Mouse (Mus musculus): Measurements from ENCODE around the gene Leprot. TPM values are rescaled to one million over a fixed set of nuclear protein-coding genes. Genes with fewer than 3 reads are reported as not detected.
A peak's percentile ranks its signal among the peaks of the same experiment; 100 is the strongest.

Gene Leprot
- total RNA-seq (2017) = 61.5 and 64.7 TPM in 2 replicates

- ATAC-seq (replicated peaks in 1 of 2; ENCODE audit: insufficient read depth in 1 of 2, low FRiP score in 2 of 2, low TSS enrichment in 1 of 2, low read depth in 1 of 2, poor library complexity in 2 of 2, severe bottlenecking in 2 of 2) = peak; percentile 89 to 90
Observed at GRCm38 (mm10) chr4:101647196-101647905, at the start of gene Leprot. Gene Leprot (plus strand): TSS chr4:101647718.

- peak; percentile 66 to 71; a peak in 2 of 4 replicates for ATAC-seq (replicated peaks in 1 of 2; ENCODE audit: insufficient read depth in 1 of 2, low FRiP score in 2 of 2, low TSS enrichment in 1 of 2, low read depth in 1 of 2, poor library complexity in 2 of 2, severe bottlenecking in 2 of 2)
Observed at GRCm38 (mm10) chr4:101601758-101602157, 45.8 kb upstream of the Leprot start.

- ATAC-seq (replicated peaks in 1 of 2; ENCODE audit: insufficient read depth in 1 of 2, low FRiP score in 2 of 2, low TSS enrichment in 1 of 2, low read depth in 1 of 2, poor library complexity in 2 of 2, severe bottlenecking in 2 of 2) = no peak
Observed at GRCm38 (mm10) chr4:101603635-101604034, 43.9 kb upstream of the Leprot start.

- no peak for ATAC-seq (replicated peaks in 1 of 2; ENCODE audit: insufficient read depth in 1 of 2, low FRiP score in 2 of 2, low TSS enrichment in 1 of 2, low read depth in 1 of 2, poor library complexity in 2 of 2, severe bottlenecking in 2 of 2)
Observed at GRCm38 (mm10) chr4:101616520-101616919, 31.0 kb upstream of the Leprot start.

GRCm38 (mm10) chr4:101617742-101618141, 29.8 kb upstream of the Leprot start:
- no peak for ATAC-seq (replicated peaks in 1 of 2; ENCODE audit: insufficient read depth in 1 of 2, low FRiP score in 2 of 2, low TSS enrichment in 1 of 2, low read depth in 1 of 2, poor library complexity in 2 of 2, severe bottlenecking in 2 of 2)

GRCm38 (mm10) chr4:101620206-101620605, 27.3 kb upstream of the Leprot start:
- ATAC-seq (replicated peaks in 1 of 2; ENCODE audit: insufficient read depth in 1 of 2, low FRiP score in 2 of 2, low TSS enrichment in 1 of 2, low read depth in 1 of 2, poor library complexity in 2 of 2, severe bottlenecking in 2 of 2) = no peak

GRCm38 (mm10) chr4:101621241-101621640, 26.3 kb upstream of the Leprot start:
- ATAC-seq (replicated peaks in 1 of 2; ENCODE audit: insufficient read depth in 1 of 2, low FRiP score in 2 of 2, low TSS enrichment in 1 of 2, low read depth in 1 of 2, poor library complexity in 2 of 2, severe bottlenecking in 2 of 2) = no peak

- no peak for ATAC-seq (replicated peaks in 1 of 2; ENCODE audit: insufficient read depth in 1 of 2, low FRiP score in 2 of 2, low TSS enrichment in 1 of 2, low read depth in 1 of 2, poor library complexity in 2 of 2, severe bottlenecking in 2 of 2)
Observed at GRCm38 (mm10) chr4:101625278-101625677, 22.2 kb upstream of the Leprot start.

GRCm38 (mm10) chr4:101635596-101635995, 11.9 kb upstream of the Leprot start:
- no peak for ATAC-seq (replicated peaks in 1 of 2; ENCODE audit: insufficient read depth in 1 of 2, low FRiP score in 2 of 2, low TSS enrichment in 1 of 2, low read depth in 1 of 2, poor library complexity in 2 of 2, severe bottlenecking in 2 of 2)

- ATAC-seq (replicated peaks in 1 of 2; ENCODE audit: insufficient read depth in 1 of 2, low FRiP score in 2 of 2, low TSS enrichment in 1 of 2, low read depth in 1 of 2, poor library complexity in 2 of 2, severe bottlenecking in 2 of 2) = no peak
Observed at GRCm38 (mm10) chr4:101637472-101637871, 10.0 kb upstream of the Leprot start.

- ATAC-seq (replicated peaks in 1 of 2; ENCODE audit: insufficient read depth in 1 of 2, low FRiP score in 2 of 2, low TSS enrichment in 1 of 2, low read depth in 1 of 2, poor library complexity in 2 of 2, severe bottlenecking in 2 of 2) = no peak
Observed at GRCm38 (mm10) chr4:101640631-101641030, 6.9 kb upstream of the Leprot start.

- no peak for ATAC-seq (replicated peaks in 1 of 2; ENCODE audit: insufficient read depth in 1 of 2, low FRiP score in 2 of 2, low TSS enrichment in 1 of 2, low read depth in 1 of 2, poor library complexity in 2 of 2, severe bottlenecking in 2 of 2)
Observed at GRCm38 (mm10) chr4:101642708-101643107, 4.8 kb upstream of the Leprot start.

- ATAC-seq (replicated peaks in 1 of 2; ENCODE audit: insufficient read depth in 1 of 2, low FRiP score in 2 of 2, low TSS enrichment in 1 of 2, low read depth in 1 of 2, poor library complexity in 2 of 2, severe bottlenecking in 2 of 2) = no peak
Observed at GRCm38 (mm10) chr4:101643216-101643615, 4.3 kb upstream of the Leprot start.

- no peak for ATAC-seq (replicated peaks in 1 of 2; ENCODE audit: insufficient read depth in 1 of 2, low FRiP score in 2 of 2, low TSS enrichment in 1 of 2, low read depth in 1 of 2, poor library complexity in 2 of 2, severe bottlenecking in 2 of 2)
Observed at GRCm38 (mm10) chr4:101646857-101647195, 692 bp upstream of the Leprot start.

GRCm38 (mm10) chr4:101647976-101648642, 591 bp downstream of the Leprot start:
- ATAC-seq (replicated peaks in 1 of 2; ENCODE audit: insufficient read depth in 1 of 2, low FRiP score in 2 of 2, low TSS enrichment in 1 of 2, low read depth in 1 of 2, poor library complexity in 2 of 2, severe bottlenecking in 2 of 2) = no peak

- ATAC-seq (replicated peaks in 1 of 2; ENCODE audit: insufficient read depth in 1 of 2, low FRiP score in 2 of 2, low TSS enrichment in 1 of 2, low read depth in 1 of 2, poor library complexity in 2 of 2, severe bottlenecking in 2 of 2) = no peak
Observed at GRCm38 (mm10) chr4:101648745-101649144, 1.2 kb downstream of the Leprot start.

GRCm38 (mm10) chr4:101650961-101651360, 3.4 kb downstream of the Leprot start:
- no peak for ATAC-seq (replicated peaks in 1 of 2; ENCODE audit: insufficient read depth in 1 of 2, low FRiP score in 2 of 2, low TSS enrichment in 1 of 2, low read depth in 1 of 2, poor library complexity in 2 of 2, severe bottlenecking in 2 of 2)

- no peak for ATAC-seq (replicated peaks in 1 of 2; ENCODE audit: insufficient read depth in 1 of 2, low FRiP score in 2 of 2, low TSS enrichment in 1 of 2, low read depth in 1 of 2, poor library complexity in 2 of 2, severe bottlenecking in 2 of 2)
Observed at GRCm38 (mm10) chr4:101654256-101654655, 6.7 kb downstream of the Leprot start.
